Mouse (Mus musculus): ENCODE results near the gene Pepd.

The Pepd gene

DNA sequence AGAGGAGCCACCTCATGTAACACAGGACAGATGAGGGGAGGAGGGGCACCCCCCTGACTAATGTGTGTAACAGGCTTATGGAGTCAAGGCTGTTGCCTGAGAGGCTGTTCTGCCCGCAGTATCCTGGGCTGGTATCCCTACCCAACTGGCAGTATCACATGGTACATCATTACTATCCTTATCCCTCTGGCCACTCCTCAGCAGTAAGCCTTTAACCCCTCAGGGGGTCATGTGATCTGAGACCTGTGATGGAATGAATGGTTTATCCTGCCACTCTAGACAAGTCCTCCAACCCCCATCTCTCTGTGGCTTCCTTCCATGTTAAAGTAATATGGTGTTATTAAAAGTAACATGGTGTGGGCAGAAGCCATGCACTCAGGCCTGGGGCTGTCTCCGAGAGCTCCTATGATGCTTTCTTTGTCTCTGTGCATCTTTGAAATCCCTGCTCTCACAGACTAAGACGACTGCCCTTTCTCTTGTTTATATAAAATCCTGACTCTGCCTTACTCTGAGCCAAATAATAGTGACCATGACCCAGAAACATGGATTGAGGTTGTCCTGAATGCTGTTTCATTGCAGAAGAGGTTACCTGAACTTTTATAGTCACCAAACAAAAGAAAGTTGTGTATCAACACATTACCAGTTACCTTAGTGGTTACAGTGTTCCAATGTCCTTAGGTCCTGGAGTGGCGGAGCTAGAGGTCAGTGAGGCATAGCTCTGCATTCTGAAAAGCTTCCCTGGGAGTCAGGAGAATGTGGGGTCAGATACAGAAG is 71.7 kb downstream of the Pepd start:
- DNase-seq (ENCODE audit: low read depth) = no peak

- DNase-seq (ENCODE audit: low read depth) = peak; percentile 32
These were observed 72.5 kb downstream of the Pepd start for GRCm38 (mm10) chr7:34984526-34985133.

- DNase-seq (ENCODE audit: low read depth) = peak; percentile 38
These were observed 73.0 kb downstream of the Pepd start for GRCm38 (mm10) chr7:34985216-34985615.

- DNase-seq (ENCODE audit: low read depth) = no peak
These were observed 73.5 kb downstream of the Pepd start for GRCm38 (mm10) chr7:34985646-34986045.

GRCm38 (mm10) chr7:34986575-34987150 is 74.5 kb downstream of the Pepd start:
- no peak for DNase-seq (ENCODE audit: low read depth)

DNA sequence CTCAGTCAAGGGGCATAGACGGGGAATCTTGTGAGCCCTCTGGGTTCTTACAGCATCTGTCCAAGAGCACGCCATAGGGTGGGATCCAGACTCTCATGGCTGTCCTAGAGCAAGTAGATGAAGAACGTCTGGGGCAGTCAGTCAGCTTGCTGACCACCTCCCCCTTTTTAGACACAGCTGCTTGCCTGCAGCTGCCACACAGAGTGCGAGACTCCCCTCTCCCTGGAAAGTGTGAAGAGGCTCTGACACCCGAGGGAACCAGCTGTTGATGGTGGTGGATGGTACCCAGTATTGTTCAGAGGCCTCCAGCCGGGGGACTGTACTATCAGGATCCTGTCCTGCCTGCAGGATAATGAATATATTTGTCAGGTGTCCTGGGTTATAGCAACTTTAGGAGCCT is 75.1 kb downstream of the Pepd start:
- DNase-seq (ENCODE audit: low read depth) = no peak

GRCm38 (mm10) chr7:34988488-34988887 is 76.3 kb downstream of the Pepd start:
- DNase-seq (ENCODE audit: low read depth) = no peak

DNA sequence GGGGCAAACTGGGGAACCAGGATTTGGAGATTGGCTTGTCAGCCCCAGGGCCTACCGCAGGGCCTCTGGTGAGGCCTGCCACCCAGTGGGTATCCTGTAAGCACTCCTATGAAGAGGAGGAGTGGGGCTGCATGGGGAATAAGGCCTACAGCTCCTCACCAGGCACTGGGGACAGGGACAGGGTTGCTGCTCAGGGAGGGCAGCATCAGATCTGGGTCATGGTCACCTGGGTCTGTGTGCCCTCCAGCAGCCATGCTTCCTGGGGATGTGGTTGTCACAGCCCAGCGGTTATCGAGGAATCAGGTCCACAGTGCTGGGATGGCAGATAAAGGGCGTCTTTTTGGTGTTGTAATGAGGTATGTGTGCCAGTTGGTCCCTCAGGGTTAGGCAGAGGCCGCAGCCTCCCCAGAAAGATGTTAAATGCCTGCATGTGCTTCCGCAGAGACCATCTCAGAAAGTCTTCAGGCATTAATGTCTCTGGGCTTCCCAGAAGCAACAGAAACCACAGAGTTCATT is 79.6 kb downstream of the Pepd start:
- no peak for DNase-seq (ENCODE audit: low read depth)

DNA sequence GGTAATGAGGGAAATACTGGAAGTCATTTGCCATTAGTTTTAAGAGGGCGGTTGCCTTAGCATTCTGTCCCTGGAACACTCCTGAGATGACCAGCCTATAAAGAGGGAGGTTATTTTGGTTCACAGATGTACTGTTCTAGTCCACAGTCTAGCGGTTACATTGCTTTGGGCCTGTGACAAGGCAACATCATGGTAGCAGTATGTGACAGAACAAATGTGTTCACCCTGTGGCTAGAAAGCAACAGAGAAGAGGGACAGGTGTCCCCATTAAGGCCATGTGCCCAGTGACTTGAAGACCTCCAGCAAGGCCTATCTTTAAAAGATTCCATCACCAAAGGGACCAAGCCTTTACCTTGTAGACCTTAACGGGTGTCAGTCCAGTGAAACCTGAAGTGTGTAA is 80.6 kb downstream of the Pepd start:
- DNase-seq (ENCODE audit: low read depth) = no peak

DNA sequence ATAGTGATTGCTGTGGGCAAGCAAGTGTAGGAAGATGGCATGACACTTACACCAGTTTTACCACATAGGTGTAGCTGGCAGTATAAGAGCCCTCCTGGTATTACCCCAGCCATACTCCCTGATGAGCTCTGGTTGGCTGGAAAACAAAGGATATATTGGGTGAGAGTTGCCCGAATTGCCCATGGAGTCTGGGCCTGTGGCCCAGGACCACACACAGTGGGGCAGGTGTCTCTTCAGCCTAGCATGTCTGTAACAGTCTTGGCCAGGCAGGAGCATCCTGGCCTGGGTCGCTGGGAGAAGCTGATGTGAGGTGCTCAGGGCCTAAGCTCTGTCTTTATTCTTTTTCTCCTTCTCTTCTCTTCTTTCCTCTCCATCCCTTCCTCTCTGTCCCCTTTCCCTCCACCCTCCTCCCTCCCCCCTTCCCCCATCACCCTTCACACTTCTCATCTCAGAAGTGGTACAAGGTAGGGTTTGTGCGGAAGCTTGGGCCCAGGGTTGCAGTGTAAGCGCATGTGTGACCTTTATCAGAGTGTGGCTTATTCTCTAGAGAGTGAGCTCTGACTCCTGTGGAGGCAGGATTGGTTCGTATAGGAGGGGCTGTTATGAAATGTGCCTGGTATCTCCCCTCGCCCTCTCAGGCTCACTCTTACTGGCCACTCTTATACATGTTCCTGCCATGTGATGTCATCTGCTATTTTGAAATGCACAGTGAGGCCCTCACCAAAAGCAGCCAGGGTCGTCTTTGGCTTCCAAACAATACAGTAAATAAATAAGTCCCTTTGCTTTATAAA is 83.9 kb downstream of the Pepd start:
- no peak for DNase-seq (ENCODE audit: low read depth)

GRCm38 (mm10) chr7:35000839-35001238 is 88.7 kb downstream of the Pepd start:
- peak; percentile 64 for DNase-seq (ENCODE audit: low read depth)

DNA sequence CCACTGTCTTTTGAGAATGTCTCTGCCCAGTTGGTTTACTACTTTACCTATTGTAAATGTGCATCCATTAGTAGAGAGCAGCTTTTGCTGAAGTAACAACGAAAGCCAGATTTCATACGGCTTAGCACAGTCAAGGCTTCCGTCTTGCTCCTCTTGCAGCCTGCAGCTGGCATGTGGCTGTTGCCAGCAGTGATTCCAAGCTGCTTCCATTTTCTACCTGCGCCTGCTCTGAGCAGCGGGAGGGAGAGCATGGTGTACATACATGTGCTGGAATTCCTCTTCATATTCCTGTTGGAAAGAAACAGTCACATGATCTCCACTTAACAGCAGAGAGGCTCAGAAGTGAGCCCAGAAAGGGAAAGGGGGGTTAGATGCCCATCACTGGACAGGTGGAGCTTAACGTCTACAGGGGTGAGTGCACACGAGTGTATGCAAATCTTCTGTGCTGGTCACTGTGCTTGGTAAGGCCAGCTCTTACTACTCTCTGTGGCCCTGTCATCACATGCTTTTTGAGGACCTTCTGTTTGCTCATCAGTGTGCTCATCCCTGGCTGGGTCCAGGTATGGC is 91.1 kb downstream of the Pepd start:
- DNase-seq (ENCODE audit: low read depth) = no peak

DNA sequence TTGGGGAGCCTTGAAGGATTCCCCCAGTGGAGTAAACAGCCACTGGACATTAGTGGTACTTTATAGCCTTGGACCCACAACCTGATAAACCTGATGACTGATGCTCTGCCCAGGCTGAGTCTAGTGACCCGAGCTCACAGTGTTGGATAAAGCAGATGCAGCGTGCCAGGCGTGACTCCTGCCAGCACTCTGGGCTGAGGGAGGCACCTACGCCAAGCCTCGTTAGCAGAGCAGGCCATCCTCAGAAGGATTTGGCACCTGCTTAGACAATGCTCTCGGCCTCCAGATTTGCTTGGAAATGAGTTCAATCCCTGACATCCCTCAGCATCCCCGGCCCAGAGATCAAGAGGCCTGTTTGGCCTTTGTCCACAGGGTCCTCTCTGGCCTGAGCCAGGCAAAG is 94.5 kb downstream of the Pepd start:
- no peak for DNase-seq (ENCODE audit: low read depth)

DNA sequence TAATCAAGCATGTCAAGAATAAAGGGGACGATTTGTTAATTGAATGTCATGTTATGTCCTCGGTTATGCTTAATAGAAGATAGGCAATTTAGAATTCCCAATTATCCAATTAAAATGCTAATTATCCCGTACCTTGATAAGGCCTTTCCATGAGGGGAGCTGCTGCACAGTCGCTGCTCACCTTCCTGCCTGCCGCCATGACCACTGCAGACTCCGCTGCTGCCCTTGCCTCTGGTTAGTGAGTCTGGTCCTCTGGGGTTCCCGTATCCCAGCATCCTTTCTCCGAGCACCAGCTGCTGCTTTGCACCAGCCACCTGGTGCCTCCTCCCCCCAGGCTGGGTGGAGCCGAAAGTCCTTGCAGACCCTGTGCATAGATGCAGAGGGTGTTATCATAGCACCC is 101.0 kb downstream of the Pepd start:
- DNase-seq (ENCODE audit: low read depth) = no peak

- DNase-seq (ENCODE audit: low read depth) = no peak
These were observed 103.1 kb downstream of the Pepd start for GRCm38 (mm10) chr7:35015252-35015651.

DNA sequence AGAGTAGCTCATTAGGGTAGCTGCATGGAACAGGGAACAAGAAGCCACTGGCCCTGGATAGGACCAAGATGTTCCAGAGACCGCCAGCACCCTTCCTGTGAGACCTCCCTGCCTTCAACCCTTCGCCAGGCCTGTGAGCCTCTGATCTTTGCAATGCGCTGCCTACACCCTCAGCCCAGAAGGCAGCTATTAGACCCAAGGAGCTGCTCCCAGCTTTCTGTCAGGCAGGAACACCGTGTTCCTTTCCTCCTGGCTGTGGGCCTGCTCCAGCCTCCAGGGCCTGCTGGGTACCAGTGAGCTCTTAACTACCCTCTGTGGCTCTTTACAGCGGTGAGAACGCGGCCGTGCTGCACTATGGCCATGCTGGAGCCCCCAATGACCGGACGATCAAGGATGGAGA is 109.2 kb downstream of the Pepd start:
- no peak for DNase-seq (ENCODE audit: low read depth)

DNA sequence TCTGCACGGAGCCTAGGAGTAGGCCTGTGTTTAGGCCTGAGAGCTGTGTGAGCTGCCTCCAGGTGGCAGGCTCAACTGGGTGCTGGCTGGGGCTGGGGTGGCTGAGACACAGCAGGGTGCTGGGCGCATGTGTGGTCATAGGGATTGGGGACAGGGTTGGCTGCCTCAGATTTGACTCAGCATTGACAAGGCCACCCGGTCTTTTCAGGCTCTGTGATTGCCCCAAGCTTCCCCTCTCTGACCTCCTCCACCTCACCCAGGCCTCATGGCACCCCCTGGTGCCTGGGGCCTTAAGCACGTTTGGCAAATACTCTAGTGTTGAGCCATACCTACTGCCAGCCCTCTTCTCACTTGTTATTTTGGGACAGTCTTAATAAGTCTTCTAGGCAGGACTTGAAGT is 111.1 kb downstream of the Pepd start:
- DNase-seq (ENCODE audit: low read depth) = no peak

GRCm38 (mm10) chr7:35024426-35024825 is 112.2 kb downstream of the Pepd start:
- DNase-seq (ENCODE audit: low read depth) = no peak

GRCm38 (mm10) chr7:35025409-35026275 is 113.5 kb downstream of the Pepd start:
- peak; percentile 78 for DNase-seq (ENCODE audit: low read depth)

DNA sequence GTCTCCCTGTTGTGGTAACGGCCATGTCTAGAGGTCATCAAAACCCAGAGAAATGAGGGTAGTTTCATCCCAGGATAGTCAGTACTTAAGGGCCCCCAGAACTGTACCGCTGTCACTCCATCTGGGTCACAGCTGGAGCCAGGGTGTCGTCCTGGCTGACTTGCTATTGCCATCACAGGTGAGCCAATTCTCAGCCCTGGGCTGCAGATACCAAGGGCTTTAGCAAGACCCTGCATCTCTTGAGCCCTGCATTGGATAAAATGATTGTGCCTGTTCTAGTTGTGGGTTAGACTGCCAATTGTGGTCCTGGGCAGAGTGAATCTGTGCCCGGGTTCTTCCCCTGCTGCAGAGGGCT is 114.1 kb downstream of the Pepd start:
- DNase-seq (ENCODE audit: low read depth) = no peak

- DNase-seq (ENCODE audit: low read depth) = peak; percentile 21
These were observed 114.7 kb downstream of the Pepd start for GRCm38 (mm10) chr7:35026838-35027291.

Measured in induced T-regulatory cell, adult 2 months (primary cell).